Mouse (Mus musculus) kidney, postnatal 10 days (tissue): Measurements from ENCODE around the gene 4933402E13Rik.

Experiments used
- DNase-seq: peaks from one replicate; pipeline ENCODE4 v3.0.0; 2021; ENCODE audit warnings: mixed read lengths

The 4933402E13Rik gene

GRCm38 (mm10) chrX:62283199-62283598, at the start of gene 4933402E13Rik:
Gene 4933402E13Rik (plus strand): TSS chrX:62283499.
- no peak for DNase-seq
